Mouse (Mus musculus): Measurements from ENCODE around the gene Aco2. TPM values are rescaled to one million over a fixed set of nuclear protein-coding genes. Genes with fewer than 3 reads are reported as not detected.

The Aco2 gene
- 536 and 538 TPM in 2 replicates for total RNA-seq (2014; rRNA removed)
- polyA plus RNA-seq (2015; fragmentation: Nextera tagmentation; extraction: Ambion mirVana) = 298 and 299 TPM in 2 replicates

- ATAC-seq (peak; percentile 91), DNase-seq (ENCODE audit: low spot score) (peak; percentile 99)
- 1% methylated on average over 53 of the region's 53 CpGs for WGBS
- H3K27ac ChIP-seq = peak within 1 kb of the TSS; percentile 99
- H3K9ac ChIP-seq (replicated peaks; ENCODE audit: low read length) = peak within 1 kb of the TSS; percentile 91
- no peak for TF ChIP-seq CTCF (IDR thresholded peaks at IDR 0.05; ENCODE audit: low read depth)
- H3K4me3 ChIP-seq (ENCODE audit: low read length) = peak within 1 kb of the TSS; percentile 100
- H3K9me3 ChIP-seq (ENCODE audit: low read length) = no peaks in the 10 kb centered on the region
- peak within 1 kb of the TSS; percentile 64 for H3K4me2 ChIP-seq (ENCODE audit: low read depth, low read length)
- H3K27me3 ChIP-seq (ENCODE audit: insufficient read depth, low read length) = no peaks in the 10 kb centered on the region
- peaks cover 29% of the 10 kb centered on the region for H3K36me3 ChIP-seq (ENCODE audit: insufficient read depth, low read length)
- H3K4me1 ChIP-seq (ENCODE audit: insufficient read depth, low read length) = peaks cover 8% of the 10 kb centered on the region; the same call in 1 of the 2 replicates
These were observed at the start of gene Aco2 for GRCm38 (mm10) chr15:81872262-81873136. Aco2 (plus strand) TSS chr15:81872309.

DNA sequence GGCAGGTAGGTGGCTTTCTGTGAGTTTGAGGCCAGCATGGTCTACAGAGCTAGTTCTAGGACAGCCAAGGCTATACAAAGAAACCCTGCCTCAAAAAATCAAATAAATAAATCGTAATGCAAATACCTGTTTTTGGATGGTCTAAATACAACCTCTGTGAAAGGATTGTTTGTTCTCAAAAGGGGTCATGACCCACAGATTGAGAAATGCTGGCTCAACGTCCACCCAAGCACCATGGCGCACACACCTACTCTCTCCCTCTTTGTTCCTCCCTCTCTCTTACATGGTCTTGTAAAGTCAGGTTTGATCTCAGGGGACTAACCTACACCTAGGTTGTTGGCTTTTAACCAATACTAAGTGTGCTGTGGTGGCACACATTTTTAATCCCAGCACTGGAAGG lies 49.5 kb upstream of the Aco2 start:
- H3K27me3 ChIP-seq (ENCODE audit: insufficient read depth, low read length) = no peaks in the 10 kb centered on the region
- peaks cover 55% of the 10 kb centered on the region for H3K36me3 ChIP-seq (ENCODE audit: insufficient read depth, low read length)
- H3K4me2 ChIP-seq (ENCODE audit: low read depth, low read length) = no peak overlapping the region
- H3K9me3 ChIP-seq (ENCODE audit: low read length) = no peaks in the 10 kb centered on the region
- ATAC-seq = no peak
- no peak overlapping the region for H3K9ac ChIP-seq (replicated peaks; ENCODE audit: low read length)
- H3K27ac ChIP-seq = no peak overlapping the region
- no peak overlapping the region for H3K4me3 ChIP-seq (ENCODE audit: low read length)
- no peaks in the 10 kb centered on the region for H3K4me1 ChIP-seq (ENCODE audit: insufficient read depth, low read length)
- DNase-seq (ENCODE audit: low spot score) = no peak
- TF ChIP-seq CTCF (IDR thresholded peaks at IDR 0.05; ENCODE audit: low read depth) = no peak
- whole genome bisulfite sequencing = 80% methylated on average over 3 of the region's 3 CpGs

- Histone ChIP-seq H3K27me3 (ENCODE audit: insufficient read depth, low read length) (no peaks in the 10 kb centered on the region), H3K4me1 (ENCODE audit: insufficient read depth, low read length) (no peaks in the 10 kb centered on the region), H3K4me3 (ENCODE audit: low read length) (no peak overlapping the region), H3K27ac (no peak overlapping the region), H3K9me3 (ENCODE audit: low read length) (no peaks in the 10 kb centered on the region), H3K4me2 (ENCODE audit: low read depth, low read length) (no peak overlapping the region), H3K9ac (replicated peaks; ENCODE audit: low read length) (no peak overlapping the region), H3K36me3 (ENCODE audit: insufficient read depth, low read length) (peaks cover 58% of the 10 kb centered on the region)
- ATAC-seq (no peak), DNase-seq (ENCODE audit: low spot score) (no peak)
- 83% methylated on average over 3 of the region's 3 CpGs for WGBS
- TF ChIP-seq CTCF (IDR thresholded peaks at IDR 0.05; ENCODE audit: low read depth) = no peak
These were observed 47.3 kb upstream of the Aco2 start for GRCm38 (mm10) chr15:81824832-81825231.

DNA sequence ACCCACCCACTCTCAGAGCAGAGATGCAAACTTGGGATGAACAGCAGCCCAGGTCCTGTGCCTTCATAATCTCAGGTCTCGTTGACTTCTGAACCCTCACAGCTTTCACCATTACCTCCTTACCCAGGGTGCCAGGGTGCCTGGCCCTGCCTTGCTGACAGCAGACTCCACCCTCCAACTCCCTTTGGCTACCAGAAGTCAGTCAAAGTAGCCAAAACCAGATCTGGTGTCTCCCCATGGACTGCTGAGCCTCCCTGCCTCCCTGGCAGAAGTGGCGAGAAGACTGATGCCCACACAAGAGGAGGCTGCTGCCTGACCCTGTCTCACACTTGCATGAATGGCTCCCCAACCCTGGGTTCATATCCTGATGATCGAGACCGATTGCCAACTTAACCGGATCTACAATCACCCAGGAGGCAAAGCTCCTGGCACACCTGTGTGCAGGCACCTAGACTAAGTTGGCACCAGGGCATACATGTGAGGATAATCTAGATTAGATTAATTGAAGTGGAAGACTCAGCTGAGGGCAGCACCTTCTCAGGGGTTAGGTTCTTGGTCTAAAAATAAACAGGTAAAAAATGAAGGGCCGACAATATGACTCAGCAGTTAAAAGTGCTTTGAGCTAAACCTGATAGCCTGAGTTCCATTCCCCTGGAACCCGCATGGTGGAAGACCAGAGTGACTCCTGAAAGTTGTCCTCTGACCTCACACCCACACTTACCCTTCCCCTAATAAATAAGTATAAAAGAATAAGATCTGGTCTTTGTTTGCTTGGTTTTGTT lies 43.5 kb upstream of the Aco2 start:
- no peak for TF ChIP-seq CTCF (IDR thresholded peaks at IDR 0.05; ENCODE audit: low read depth)
- WGBS = 84% methylated on average over 7 of the region's 7 CpGs
- no peak overlapping the region for H3K9ac ChIP-seq (replicated peaks; ENCODE audit: low read length)
- H3K27ac ChIP-seq = no peak overlapping the region
- H3K4me1 ChIP-seq (ENCODE audit: insufficient read depth, low read length) = no peaks in the 10 kb centered on the region
- no peak overlapping the region for H3K4me2 ChIP-seq (ENCODE audit: low read depth, low read length)
- ATAC-seq = no peak
- H3K4me3 ChIP-seq (ENCODE audit: low read length) = no peak overlapping the region
- H3K27me3 ChIP-seq (ENCODE audit: insufficient read depth, low read length) = no peaks in the 10 kb centered on the region
- no peak for DNase-seq (ENCODE audit: low spot score)
- no peaks in the 10 kb centered on the region for H3K9me3 ChIP-seq (ENCODE audit: low read length)
- peaks cover 30% of the 10 kb centered on the region for H3K36me3 ChIP-seq (ENCODE audit: insufficient read depth, low read length)

DNA sequence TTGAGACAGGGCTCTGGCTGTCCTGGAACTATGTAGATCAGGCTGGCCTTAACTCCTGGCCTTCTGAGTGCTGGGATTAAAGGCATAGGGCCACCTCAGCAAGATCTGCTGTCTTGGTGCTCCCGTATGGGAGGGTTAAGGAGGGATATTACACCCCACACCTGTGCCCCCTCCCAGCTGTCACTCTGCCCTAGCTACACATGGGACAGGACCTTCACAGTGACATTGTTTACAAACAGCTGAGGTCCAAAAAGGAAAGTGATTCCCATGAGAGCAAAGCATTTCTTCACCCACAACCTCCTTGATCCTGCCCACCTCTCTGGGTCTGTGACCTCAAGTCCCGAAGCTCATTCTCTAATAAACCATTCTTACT lies 42.9 kb upstream of the Aco2 start:
- Histone ChIP-seq H3K4me3 (ENCODE audit: low read length) (no peak overlapping the region), H3K9me3 (ENCODE audit: low read length) (no peaks in the 10 kb centered on the region), H3K9ac (replicated peaks; ENCODE audit: low read length) (no peak overlapping the region), H3K4me2 (ENCODE audit: low read depth, low read length) (no peak overlapping the region), H3K27ac (no peak overlapping the region), H3K4me1 (ENCODE audit: insufficient read depth, low read length) (peaks cover 2% of the 10 kb centered on the region; the same call in 1 of the 2 replicates), H3K36me3 (ENCODE audit: insufficient read depth, low read length) (peaks cover 24% of the 10 kb centered on the region), H3K27me3 (ENCODE audit: insufficient read depth, low read length) (no peaks in the 10 kb centered on the region)
- ATAC-seq (no peak), DNase-seq (ENCODE audit: low spot score) (no peak)
- 59% methylated on average over 2 of the region's 2 CpGs for WGBS
- TF ChIP-seq CTCF (IDR thresholded peaks at IDR 0.05; ENCODE audit: low read depth) = no peak

- ATAC-seq (no peak), DNase-seq (ENCODE audit: low spot score) (no peak)
- no peaks in the 10 kb centered on the region for H3K9me3 ChIP-seq (ENCODE audit: low read length)
- WGBS = 92% methylated on average over 4 of the region's 4 CpGs
- peaks cover 13% of the 10 kb centered on the region; the same call in 1 of the 2 replicates for H3K36me3 ChIP-seq (ENCODE audit: insufficient read depth, low read length)
- no peak overlapping the region for H3K4me3 ChIP-seq (ENCODE audit: low read length)
- H3K4me1 ChIP-seq (ENCODE audit: insufficient read depth, low read length) = peaks cover 5% of the 10 kb centered on the region; the same call in 1 of the 2 replicates
- H3K27ac ChIP-seq = no peak overlapping the region
- TF ChIP-seq CTCF (IDR thresholded peaks at IDR 0.05; ENCODE audit: low read depth) = no peak
- no peak overlapping the region for H3K4me2 ChIP-seq (ENCODE audit: low read depth, low read length)
- H3K27me3 ChIP-seq (ENCODE audit: insufficient read depth, low read length) = no peaks in the 10 kb centered on the region
- no peak overlapping the region for H3K9ac ChIP-seq (replicated peaks; ENCODE audit: low read length)
These were observed 41.6 kb upstream of the Aco2 start for GRCm38 (mm10) chr15:81830530-81830929.

All from hindbrain, postnatal 0 days (tissue).